In genomic region chr13:36282018-36282417, GRCm38 (mm10) we compare ENCODE assay signal across 9 mouse cellular contexts.
DNase-seq lines count a peak whose midpoint lies in the region; TF ChIP-seq lines count a peak whose summit lies in the region.
"Had no signal": no experiment of that assay in that cellular context is flagged by ENCODE, and none has a peak within 500 bp of the region (broad histone marks: within the 10 kb centered on the region; RNA-seq: fewer than 3 reads in every experiment).

No protein-coding gene starts in this region.

- H3K27ac ChIP-seq in MEL (ENCODE audit: control insufficient read depth, low read depth, low read length) = no peak overlapping the region
- H3K27ac ChIP-seq in forebrain, embryonic 10.5 days = peak overlapping the region; percentile 81

- 3% methylated on average over 6 of the region's 6 CpGs for WGBS in forebrain, embryonic 10.5 days

- no peak for TF ChIP-seq EP300 in MEL (IDR thresholded peaks at IDR 0.05; ENCODE audit: low read depth in 1 of 2, low read length in 2 of 2)

- no peak overlapping the region for H3K4me3 ChIP-seq in MEL (ENCODE audit: control insufficient read depth in 1 of 2, insufficient read depth in 1 of 2, low read depth in 2 of 2, low read length in 2 of 2)
- no peak overlapping the region; the same call in 1 of the 2 replicates for H3K4me3 ChIP-seq in forebrain, embryonic 10.5 days
- H3K4me3 ChIP-seq: megakaryocyte, embryonic 14.5 days had no signal

- TF ChIP-seq CTCF in MEL (IDR thresholded peaks at IDR 0.05 in 2 of 3, conservative IDR thresholded peaks at IDR 0.05 in 1 of 3; ENCODE audit: control insufficient read depth in 1 of 3, insufficient read depth in 1 of 3, low read depth in 2 of 3, low read length in 3 of 3, poor library complexity in 1 of 3, severe bottlenecking in 1 of 3) = peak; percentile 65 to 83 (median 73)

- H3K36me3 ChIP-seq in MEL (ENCODE audit: control insufficient read depth in 1 of 2, insufficient read depth in 2 of 2, low read length in 2 of 2) = peaks cover 0 to 5% of the 10 kb centered on the region in 2 experiments; a peak in 2 of 4 replicates
- H3K36me3 ChIP-seq in forebrain, embryonic 10.5 days (replicated peaks) = no peaks in the 10 kb centered on the region

- no peaks in the 10 kb centered on the region for H3K27me3 ChIP-seq in MEL (ENCODE audit: control insufficient read depth in 1 of 2, insufficient read depth in 2 of 2, low read length in 2 of 2)
- H3K27me3 ChIP-seq in forebrain, embryonic 10.5 days (ENCODE audit: poor library complexity, severe bottlenecking) = peaks cover 42% of the 10 kb centered on the region
- H3K27me3 ChIP-seq: megakaryocyte, embryonic 14.5 days had no signal

- H3K79me2 ChIP-seq in MEL (ENCODE audit: control insufficient read depth, insufficient read depth, low read length, poor library complexity) = no peaks in the 10 kb centered on the region

- no peaks in the 10 kb centered on the region for H3K4me1 ChIP-seq in MEL (ENCODE audit: control insufficient read depth in 1 of 2, insufficient read depth in 2 of 2, low read length in 2 of 2)
- H3K4me1 ChIP-seq in forebrain, embryonic 10.5 days = peaks cover 55% of the 10 kb centered on the region

- no peak overlapping the region for H3K9ac ChIP-seq in MEL (ENCODE audit: control insufficient read depth, low read depth, low read length, poor library complexity, severe bottlenecking)

- no peak for TF ChIP-seq POLR2A in MEL (IDR thresholded peaks at IDR 0.05; ENCODE audit: control insufficient read depth in 1 of 2, insufficient read depth in 1 of 2, low read depth in 1 of 2, low read length in 2 of 2, poor library complexity in 1 of 2)

- TF ChIP-seq RAD21 in MEL (IDR thresholded peaks at IDR 0.05; ENCODE audit: low read depth, low read length) = peak; percentile 87

- DNase-seq in MEL (ENCODE audit: low read depth, low spot score) = peak; percentile 83
- peak; percentile 36 for DNase-seq in c-Kit-negative CD71-positive TER-119-positive erythroid progenitor cells, embryonic 14.5 days (ENCODE audit: low read depth, low spot score)
- peak; percentile 80 for DNase-seq in forebrain, embryonic 10.5 days (ENCODE audit: extremely low spot score, low spot score)
- DNase-seq in heart, postnatal 10 days = peak; percentile 82
- DNase-seq in layer of hippocampus, adult 18-20 months (ENCODE audit: low spot score in 2 of 2) = peak; percentile 68 to 91
- peak; percentile 78 for DNase-seq in lung, postnatal 10 days
- peak; percentile 60 for DNase-seq in retina, postnatal 7 days (ENCODE audit: low read depth, low spot score)
- peak; percentile 68 for DNase-seq in urinary bladder, postnatal 25 days (ENCODE audit: low spot score)

- intact Hi-C loops in heart, postnatal 10 days (cut with DNase I) = loop anchor here (2.0 to 5.0 kb wide), 2 partner anchors 445 to 1031 kb away; no protein-coding TSS in a partner anchor

- no peaks in the 10 kb centered on the region for H3K9me3 ChIP-seq in MEL (replicated peaks; ENCODE audit: insufficient read depth, low read length)
- H3K9me3 ChIP-seq in forebrain, embryonic 10.5 days = no peaks in the 10 kb centered on the region
- H3K9me3 ChIP-seq: megakaryocyte, embryonic 14.5 days had no signal

TF ChIP-seq in MEL, 35 proteins besides CTCF, POLR2A, EP300 and RAD21:
- TF ChIP-seq TCF12 (IDR thresholded peaks at IDR 0.05; ENCODE audit: low read depth, low read length) = no peak
- peak; percentile 93 for TF ChIP-seq SMC3 (IDR thresholded peaks at IDR 0.05; ENCODE audit: low read depth, low read length)
- peak; percentile 77 for TF ChIP-seq MEF2A (IDR thresholded peaks at IDR 0.05; ENCODE audit: extremely low read depth, insufficient replicate concordance, low read depth, low read length, poor library complexity, severe bottlenecking)
- peak; percentile 82 for TF ChIP-seq ZC3H11A (IDR thresholded peaks at IDR 0.05; ENCODE audit: low read depth, low read length)
- TF ChIP-seq GATA1 (IDR thresholded peaks at IDR 0.05; ENCODE audit: low read depth, low read length) = peak; percentile 66
